Mouse (Mus musculus) liver, postnatal 0 days (tissue): ENCODE data around the gene Il4i1. TPM values are rescaled to one million over a fixed set of nuclear protein-coding genes. Genes with fewer than 3 reads are reported as not detected.
A peak's percentile ranks its signal among the peaks of the same experiment; 100 is the strongest.

ENCODE experiments used
- ATAC-seq: fragments of 200-750 bp; cut with Nextera tagmentation; 2 replicates; pipeline ENCODE4 v1.8.0; 2017; ENCODE audit warnings: mild to moderate bottlenecking, moderate library complexity
- DNase-seq: peaks from one replicate; pipeline ENCODE4 v3.0.0-alpha.2; 2016
- H3K27ac ChIP-seq: fragments of 300-500 bp; sonication (generic); 2 replicates; pipeline ENCODE4 v1.5.1; 2014; ENCODE audit warnings: antibody characterized with exemption, moderate library complexity, mild to moderate bottlenecking, low read depth
- H3K27me3 ChIP-seq: fragments of 300-500 bp; sonication (generic); 2 replicates; pipeline ENCODE4 v1.6.1; 2014; ENCODE audit warnings: low read length, control low read depth, mixed read lengths; ENCODE audit not compliant: insufficient read depth
- H3K36me3 ChIP-seq: fragments of 300-500 bp; sonication (generic); replicated peaks from 2 replicates; pipeline ENCODE4 v1.6.1; 2014; ENCODE audit warnings: mild to moderate bottlenecking, control low read depth, low read length, moderate library complexity, mixed read lengths; ENCODE audit not compliant: insufficient read depth
- H3K4me1 ChIP-seq: fragments of 300-500 bp; sonication (generic); 2 replicates; pipeline ENCODE4 v1.6.1; 2014; ENCODE audit warnings: antibody characterized with exemption, mild to moderate bottlenecking, control low read depth; ENCODE audit not compliant: insufficient read depth
- H3K4me2 ChIP-seq: fragments of 300-500 bp; sonication (generic); 2 replicates; pipeline ENCODE4 v1.6.1; 2014; ENCODE audit warnings: low read depth, mild to moderate bottlenecking, low read length, moderate library complexity, mixed read lengths
- H3K4me3 ChIP-seq: fragments of 300-500 bp; sonication (generic); 2 replicates; pipeline ENCODE4 v1.5.1; 2014; ENCODE audit warnings: low read depth, low read length
- H3K9ac ChIP-seq: fragments of 300-500 bp; sonication (generic); replicated peaks from 2 replicates; pipeline ENCODE4 v1.6.1; 2014; ENCODE audit warnings: mild to moderate bottlenecking, moderate library complexity
- H3K9me3 ChIP-seq: fragments of 300-500 bp; sonication (generic); 2 replicates; pipeline ENCODE4 v1.6.1; 2016; ENCODE audit warnings: mild to moderate bottlenecking, control low read depth, low read length, mixed read lengths
- CTCF ChIP-seq: sonication (generic); IDR thresholded peaks from 2 replicates; pipeline ENCODE4 v1.5.1; 2016; ENCODE audit warnings: antibody characterized with exemption, low read depth
- EP300 ChIP-seq: IDR thresholded peaks from 2 replicates; pipeline ENCODE4 v1.6.1; 2016; ENCODE audit warnings: antibody characterized with exemption, low read depth, mild to moderate bottlenecking
- WGBS: fragments of 180-500 bp; shearing (Covaris S2); extraction: QIAGEN DNeasy Blood & Tissue Kit; methylation state at CpG from one replicate; pipeline ENCODE4 v1.1.7; 2014; ENCODE audit not compliant: insufficient replicate concordance; 5-methylcytosine and 5-hydroxymethylcytosine counted together
- polyA plus RNA-seq: library from polyadenylated mRNA; unstranded; fragments of >200 nt; fragmentation: Nextera tagmentation; extraction: Ambion mirVana; gene quantifications from 2 replicates; pipeline ENCODE4 v1.2.1, GENCODE M21; 2015

The Il4i1 gene
- polyA plus RNA-seq, 1 experiment from 2014 or later, result 1.0 TPM

DNA sequence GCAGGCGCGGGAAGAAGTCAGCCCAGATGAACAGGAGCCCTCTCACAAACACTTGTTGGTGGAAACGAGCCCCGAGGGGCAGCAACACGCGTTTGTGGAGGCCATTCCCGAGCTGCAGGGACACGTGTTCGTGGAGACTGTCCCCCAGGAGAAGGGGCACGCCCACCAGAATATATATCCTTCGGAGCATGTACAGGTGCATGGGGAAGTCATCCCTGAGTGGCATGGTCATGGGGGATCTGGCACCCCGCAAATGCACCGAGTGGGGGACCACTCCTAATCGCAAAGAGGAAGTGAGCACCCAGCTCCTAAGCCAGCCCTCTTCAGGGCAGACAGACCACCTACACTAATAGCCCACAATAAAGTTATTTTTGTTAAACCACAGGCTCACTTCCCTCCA lies 24.2 kb downstream of the Il4i1 start:
- Histone ChIP-seq H3K36me3 (peaks cover 35% of the 10 kb centered on the region), H3K4me3 (no peak overlapping the region), H3K27me3 (0 out of 2 replicates have a peak, but pooled peaks cover 9% of the 10 kb centered on the region), H3K9ac (no peak overlapping the region), H3K9me3 (no peaks in the 10 kb centered on the region), H3K4me2 (peak overlapping the region; percentile 64; the same call in 1 of the 2 replicates), H3K4me1 (peaks cover 24% of the 10 kb centered on the region), H3K27ac (no peak overlapping the region)
- DNase-seq (no peak), ATAC-seq (no peak)
- WGBS, result 44% methylated on average over 14 of the region's 14 CpGs
- TF ChIP-seq CTCF (no peak), EP300 (no peak)

DNA sequence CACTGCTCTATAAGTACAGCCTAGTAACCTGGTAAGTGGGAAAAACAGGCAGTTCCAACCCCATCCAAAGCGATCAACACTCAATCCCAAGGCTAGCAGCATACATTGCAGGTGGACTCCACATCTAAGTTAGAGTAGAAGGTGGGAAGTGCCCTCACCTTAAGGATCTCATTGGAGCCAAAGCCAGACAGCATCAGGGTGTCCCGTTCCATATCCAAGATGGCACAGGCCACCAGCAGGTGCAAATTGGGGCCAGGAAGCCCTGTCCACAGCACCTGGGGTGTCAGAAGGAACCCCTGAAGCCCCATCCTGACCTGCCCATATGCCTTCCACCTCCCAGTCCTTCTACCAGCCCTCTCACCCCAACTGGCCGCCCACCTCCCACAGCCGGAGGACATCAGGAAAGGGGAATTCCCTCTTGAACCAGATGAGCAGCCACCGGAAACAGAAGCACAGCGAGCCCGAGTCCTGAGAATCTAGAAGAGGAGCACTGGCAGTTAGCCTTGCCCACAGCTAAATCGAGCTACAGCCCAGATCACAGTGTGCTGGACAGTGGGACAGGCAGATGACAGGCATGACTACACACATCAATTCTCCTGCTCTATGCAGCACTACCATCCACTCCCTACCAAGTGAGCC lies 25.8 kb downstream of the Il4i1 start:
- ATAC-seq (no peak), DNase-seq (no peak)
- Histone ChIP-seq H3K36me3 (peaks cover 48% of the 10 kb centered on the region), H3K4me2 (no peak overlapping the region), H3K4me1 (peaks cover 15% of the 10 kb centered on the region), H3K4me3 (no peak overlapping the region), H3K27me3 (0 out of 2 replicates have a peak, but pooled peaks cover 9% of the 10 kb centered on the region), H3K27ac (no peak overlapping the region), H3K9ac (no peak overlapping the region), H3K9me3 (no peaks in the 10 kb centered on the region)
- TF ChIP-seq CTCF (no peak), EP300 (no peak)
- 89% methylated on average over 8 of the region's 8 CpGs for WGBS

GRCm38 (mm10) chr7:44845006-44845405 lies 28.8 kb downstream of the Il4i1 start:
- H3K9ac ChIP-seq, result no peak overlapping the region
- 89% methylated on average over 10 of the region's 10 CpGs for WGBS

GRCm38 (mm10) chr7:44846804-44847203 lies 30.6 kb downstream of the Il4i1 start:
- Histone ChIP-seq H3K4me2 (no peak overlapping the region), H3K4me1 (peaks cover 23% of the 10 kb centered on the region), H3K4me3 (no peak overlapping the region), H3K9ac (no peak overlapping the region), H3K9me3 (no peaks in the 10 kb centered on the region), H3K27me3 (no peaks in the 10 kb centered on the region), H3K36me3 (peaks cover 46% of the 10 kb centered on the region), H3K27ac (no peak overlapping the region)
- TF ChIP-seq CTCF (no peak), EP300 (no peak)
- DNase-seq (no peak), ATAC-seq (no peak)
- WGBS, result 94% methylated on average over 7 of the region's 7 CpGs

More at GRCm38 (mm10) chr7:44845006-44845405, 28.8 kb downstream of the Il4i1 start:
- H3K4me2 ChIP-seq, result no peak overlapping the region
- H3K36me3 ChIP-seq, result peaks cover 48% of the 10 kb centered on the region
- ATAC-seq, result no peak
- no peak for DNase-seq
- TF ChIP-seq CTCF (no peak), EP300 (no peak)
- H3K27ac ChIP-seq, result no peak overlapping the region
- no peak overlapping the region for H3K4me3 ChIP-seq
- H3K9me3 ChIP-seq, result no peaks in the 10 kb centered on the region
- 0 out of 2 replicates have a peak, but pooled peaks cover 2% of the 10 kb centered on the region for H3K27me3 ChIP-seq
- peaks cover 12% of the 10 kb centered on the region for H3K4me1 ChIP-seq

- Histone ChIP-seq H3K4me3 (peak overlapping the region; percentile 80), H3K4me1 (peaks cover 26% of the 10 kb centered on the region), H3K27me3 (no peaks in the 10 kb centered on the region), H3K4me2 (peak overlapping the region; percentile 75), H3K27ac (peak overlapping the region; percentile 99; the same call in 1 of the 2 replicates), H3K36me3 (peaks cover 39% of the 10 kb centered on the region), H3K9ac (peak overlapping the region; percentile 69), H3K9me3 (no peaks in the 10 kb centered on the region)
- no peak for ATAC-seq
- no peak for DNase-seq
- 84% methylated on average over 5 of the region's 5 CpGs for WGBS
- TF ChIP-seq CTCF (no peak), EP300 (no peak)
Measured at GRCm38 (mm10) chr7:44847772-44848171, 31.6 kb downstream of the Il4i1 start.

- DNase-seq (peak; percentile 97), ATAC-seq (peak; percentile 85)
- Histone ChIP-seq H3K36me3 (peaks cover 30% of the 10 kb centered on the region), H3K9ac (peak within 1 kb of the TSS; percentile 81), H3K4me1 (peaks cover 35% of the 10 kb centered on the region), H3K4me2 (peak within 1 kb of the TSS; percentile 75), H3K27me3 (no peaks in the 10 kb centered on the region), H3K4me3 (peak within 1 kb of the TSS; percentile 80), H3K27ac (peak within 1 kb of the TSS; percentile 99), H3K9me3 (no peaks in the 10 kb centered on the region)
- TF ChIP-seq CTCF (0 out of 2 replicates have a peak, but pooled peaks have one; percentile 7), EP300 (peak; percentile 44)
- under 1% methylated on average over 54 of the region's 54 CpGs for WGBS
Measured at GRCm38 (mm10) chr7:44848561-44849415, 32.6 kb downstream of the Il4i1 start, which contains the start of the genes Akt1s1 and Tbc1d17. TSS of gene Akt1s1 (plus strand) at chr7:44848991. TSS of gene Tbc1d17 (minus strand) at chr7:44849079.
